Mouse (Mus musculus) thymus, postnatal 4 days (tissue): ENCODE measurements around the gene Zfp358.

Source experiments
- DNase-seq: peaks from one replicate; pipeline ENCODE4 v3.0.0; 2021

Zfp358 gene

DNA sequence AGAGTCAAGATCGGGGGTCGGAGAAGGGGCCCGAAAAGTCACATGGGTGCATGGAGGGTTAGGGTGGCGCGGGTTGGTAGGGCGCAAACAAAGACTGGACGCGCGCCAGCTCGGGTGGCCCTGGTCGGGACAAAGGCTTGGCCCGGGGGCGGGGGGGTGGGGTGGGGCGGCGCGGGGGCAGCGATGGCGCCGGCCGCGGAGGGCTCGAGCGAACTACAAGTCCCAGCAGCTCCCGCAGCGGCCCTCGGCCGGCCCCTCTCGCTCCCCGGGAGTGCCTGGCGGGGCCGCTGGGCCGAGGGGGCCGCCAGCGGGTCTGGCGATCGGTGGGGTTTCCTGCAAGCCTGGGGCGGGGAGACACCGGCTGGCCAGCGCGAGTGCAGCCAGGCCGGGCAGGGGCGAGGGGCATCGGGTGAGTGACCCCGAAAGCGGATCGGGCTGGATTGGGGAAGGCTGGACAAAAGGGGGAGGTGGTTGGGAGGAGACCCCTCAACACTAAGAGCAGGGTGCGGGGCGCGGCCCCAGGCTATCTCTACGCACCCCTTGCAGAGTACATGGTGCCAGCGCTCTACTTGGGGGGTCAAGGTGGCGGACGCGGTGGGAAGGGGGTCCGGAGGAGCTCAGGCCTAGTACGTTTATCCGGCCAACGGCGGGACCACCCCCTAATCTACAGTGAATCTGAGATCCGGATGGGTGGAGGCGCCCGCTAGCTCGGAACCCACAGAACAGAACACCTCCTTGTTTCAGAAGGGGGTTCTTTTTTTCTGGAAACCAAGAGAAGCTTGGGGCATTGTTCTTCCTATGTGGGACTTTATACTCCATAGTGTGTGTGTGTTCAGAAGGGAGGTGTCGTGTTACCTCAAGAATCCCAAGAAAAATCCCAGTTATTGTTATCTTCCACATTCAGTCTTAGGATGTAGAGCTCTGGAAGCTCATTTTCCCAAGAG is at the start of gene Zfp358:
Gene Zfp358, plus strand, starts transcription at position 238 of the 944 bp plus-strand sequence.
- DNase-seq = peak; percentile 85

DNA sequence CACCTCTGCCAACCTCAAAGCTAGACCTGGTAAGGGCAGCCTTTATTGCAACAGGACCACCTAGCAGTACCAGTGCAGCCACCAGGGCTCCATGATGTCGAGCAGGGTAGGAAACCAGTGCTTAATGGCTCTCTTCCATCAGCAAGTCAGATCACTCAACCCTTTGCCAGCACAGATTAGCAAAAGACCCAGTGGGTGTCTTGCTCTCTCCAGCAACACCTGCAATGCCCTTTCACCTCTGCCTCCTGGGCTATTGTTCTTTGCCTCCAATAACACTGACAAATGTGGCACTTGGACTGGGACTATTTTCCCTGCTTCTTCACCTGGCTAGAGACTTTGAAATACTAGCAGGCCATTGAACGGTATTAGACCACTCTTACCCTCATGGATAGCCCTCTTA is 43.7 kb upstream of the Zfp358 start:
- no peak for DNase-seq

DNA sequence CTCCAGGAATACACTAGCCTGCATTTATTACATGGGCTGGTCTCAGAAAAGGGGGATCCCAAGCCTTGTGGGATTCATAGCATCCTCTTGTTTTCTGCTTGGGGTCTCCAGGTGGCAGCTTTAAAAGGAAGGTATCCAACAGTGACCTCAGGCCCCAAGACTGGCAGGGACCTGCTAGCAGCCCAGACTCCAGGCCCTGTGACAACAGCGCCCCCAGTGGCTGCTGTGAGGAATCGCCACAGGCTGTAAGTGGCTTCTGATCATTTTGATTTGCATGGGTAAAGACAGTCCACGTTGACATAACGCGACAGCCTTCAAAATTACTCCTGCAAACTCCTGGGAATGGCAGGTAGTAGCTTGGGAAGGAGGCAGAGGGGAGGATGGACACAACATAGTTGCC is 42.3 kb upstream of the Zfp358 start:
- peak; percentile 79 for DNase-seq

DNA sequence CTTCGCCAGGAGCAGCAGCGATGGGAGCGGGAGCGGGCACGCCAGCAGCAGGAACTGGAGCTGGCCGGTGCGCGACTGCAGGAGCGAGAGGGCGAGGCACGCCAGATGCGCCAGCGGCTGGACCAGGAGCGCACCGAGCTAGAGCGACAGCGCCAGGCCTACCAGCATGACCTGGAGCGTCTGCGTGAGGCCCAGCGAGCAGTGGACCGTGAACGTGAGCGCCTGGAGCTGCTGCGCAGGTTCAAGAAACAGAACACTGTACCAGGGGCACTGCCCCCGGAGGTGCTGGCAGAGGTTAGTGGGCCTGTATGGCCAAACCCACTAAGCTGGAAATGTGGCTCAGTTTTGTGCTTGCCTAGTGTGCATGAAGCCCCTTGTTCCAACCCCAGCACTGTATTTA is 40.9 kb upstream of the Zfp358 start:
- DNase-seq = no peak

DNA sequence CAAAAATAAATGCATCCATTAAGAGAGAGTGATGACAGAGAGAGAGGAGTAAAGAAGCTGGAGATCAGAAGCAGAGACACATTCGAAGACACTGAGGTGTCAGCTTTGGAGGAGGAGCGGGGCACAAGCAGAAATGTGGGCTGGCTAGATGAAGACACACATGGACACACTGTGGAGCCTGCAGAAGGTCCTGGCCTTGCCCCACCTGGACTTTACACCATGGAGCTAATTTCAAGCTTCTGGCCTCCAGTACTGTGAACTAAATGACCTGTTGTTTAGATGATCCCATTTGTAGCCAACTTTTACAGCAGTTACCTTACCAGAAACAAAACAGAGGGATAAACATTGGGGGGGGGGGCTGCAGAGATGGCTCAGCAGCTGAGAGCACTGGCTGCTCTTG is 29.7 kb upstream of the Zfp358 start:
- no peak for DNase-seq

DNA sequence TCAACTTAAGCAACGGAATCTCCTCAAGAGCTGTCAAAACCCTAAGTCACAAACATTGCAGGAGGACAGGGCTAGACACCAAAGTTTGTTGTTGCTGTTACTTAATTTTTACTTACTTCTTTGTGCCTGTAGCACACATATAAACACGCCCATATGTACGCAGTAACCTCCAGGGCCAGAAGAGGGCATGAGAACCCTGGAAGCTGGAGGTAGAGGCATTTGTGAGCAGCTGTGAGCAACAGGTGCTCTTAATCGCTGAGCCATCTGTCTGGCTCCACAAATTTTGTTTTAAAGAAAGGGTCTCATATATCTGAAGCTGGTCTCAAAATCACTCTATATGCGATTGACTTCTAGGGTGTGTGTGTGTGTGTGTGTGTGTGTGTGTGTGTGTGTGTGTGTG is 28.6 kb upstream of the Zfp358 start:
- peak; percentile 78 for DNase-seq

DNA sequence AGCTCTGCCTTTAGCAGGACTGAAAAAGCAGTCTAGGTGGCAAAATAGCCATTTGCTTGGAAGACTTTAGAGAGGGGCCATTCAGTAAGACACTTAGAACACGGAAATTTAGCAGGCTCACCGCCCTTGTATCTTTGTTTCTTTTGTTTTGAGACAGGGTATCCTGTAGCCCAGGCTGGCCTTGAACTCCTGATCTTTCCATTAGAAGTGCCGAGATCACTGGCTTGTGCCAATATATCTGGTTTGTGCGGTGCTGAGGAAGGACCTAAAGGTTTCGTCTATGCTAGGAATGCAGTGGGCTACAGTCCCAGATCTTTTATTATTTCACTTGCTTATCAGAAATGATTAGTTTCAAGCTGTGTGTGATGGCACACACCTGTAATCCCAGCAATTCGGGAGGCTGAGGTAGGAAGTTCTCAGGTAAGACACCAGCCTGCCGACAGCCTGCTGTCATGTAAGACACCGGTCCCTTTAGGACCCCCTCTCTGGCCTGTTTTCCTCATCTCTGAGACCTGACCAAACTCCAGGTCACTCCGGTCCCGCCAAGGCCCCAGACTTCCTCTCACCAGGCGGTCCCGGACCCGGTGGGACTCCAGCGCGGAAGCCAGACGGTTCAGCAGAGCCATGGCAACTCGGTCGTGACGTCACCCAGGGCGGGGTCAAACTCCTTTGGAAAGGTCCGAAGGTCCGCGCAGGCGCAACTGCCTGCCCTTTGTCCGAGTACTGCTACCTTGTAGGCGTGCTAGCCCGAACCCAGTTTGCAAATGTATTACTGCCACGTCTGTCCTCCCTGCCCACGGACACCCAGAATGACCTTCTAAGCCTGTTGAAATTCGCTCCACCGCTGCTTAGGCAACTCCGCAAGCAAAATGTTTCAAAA is 25.7 kb upstream of the Zfp358 start, which contains the start of gene Pex11g:
Gene Pex11g, minus strand, starts transcription at position 675 of the 880 bp plus-strand sequence.
- DNase-seq = peak; percentile 90

DNA sequence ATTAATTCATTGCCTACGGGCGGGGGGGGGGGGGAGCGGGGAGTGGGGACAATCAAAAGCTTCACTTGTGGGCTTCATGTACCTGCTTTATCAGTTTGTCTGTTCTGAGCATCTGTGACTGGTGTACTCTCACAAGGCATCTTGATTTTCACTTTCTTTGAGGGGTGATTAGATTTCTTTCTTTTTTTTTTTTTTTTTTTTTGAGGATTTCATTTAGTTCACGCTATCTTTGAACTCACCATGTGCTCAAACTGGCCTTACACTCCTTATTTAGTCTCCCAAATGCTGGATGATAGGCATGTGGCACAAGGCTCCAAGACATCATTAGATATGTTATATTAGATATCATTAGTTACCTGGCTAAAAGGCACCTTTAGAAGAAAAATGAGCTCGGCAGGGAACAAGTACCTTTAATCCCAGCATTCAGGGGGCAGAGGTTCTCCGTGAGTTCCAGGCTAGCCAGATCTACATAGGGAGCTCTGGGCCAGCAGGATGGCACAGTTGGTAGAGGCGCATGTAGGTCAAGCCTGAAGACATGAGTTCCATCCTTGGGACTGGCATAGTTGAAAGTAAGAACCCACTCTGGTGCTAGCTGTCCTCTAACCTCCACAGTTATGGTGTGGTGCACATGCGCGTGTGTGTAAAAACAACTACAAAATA is 24.9 kb upstream of the Zfp358 start:
- DNase-seq = no peak

DNA sequence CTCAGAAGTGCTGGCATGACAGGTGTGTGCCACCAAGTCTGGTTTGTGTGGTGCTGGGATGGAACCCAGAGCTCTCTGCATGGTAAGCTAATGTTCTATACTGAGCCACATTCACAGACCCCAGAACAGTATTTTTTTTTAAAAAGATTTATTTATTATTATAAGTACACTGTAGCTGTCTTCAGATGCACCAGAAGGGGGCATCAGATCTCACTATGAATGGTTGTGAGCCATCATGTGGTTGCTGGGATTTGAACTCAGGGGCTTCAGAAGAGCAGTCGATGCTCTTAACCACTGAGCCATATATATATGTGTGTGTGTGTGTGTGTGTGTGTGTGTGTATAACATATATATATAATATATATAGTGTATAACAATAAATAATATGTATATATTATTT is 24.1 kb upstream of the Zfp358 start:
- no peak for DNase-seq

DNA sequence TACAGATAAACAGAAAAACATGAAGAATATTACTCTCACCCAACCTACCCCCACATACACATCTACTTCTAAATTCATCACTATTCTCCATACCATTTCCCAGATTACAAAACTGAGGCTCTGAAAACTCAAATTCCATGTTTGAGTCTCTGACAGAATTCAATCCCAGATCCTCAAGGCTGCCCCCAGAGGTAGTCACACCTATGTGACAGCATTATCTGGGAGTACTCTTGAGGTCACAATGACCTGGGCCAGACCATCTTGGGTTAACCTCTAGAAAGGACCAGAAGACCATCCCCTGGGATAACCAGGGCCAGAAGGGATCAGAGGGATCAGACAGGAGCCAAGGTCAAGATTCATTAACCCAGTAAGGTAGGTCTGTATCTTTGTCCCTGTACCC is 22.4 kb upstream of the Zfp358 start, which contains the start of gene Tex45:
Gene Tex45, plus strand, starts transcription at position 301 of the 400 bp plus-strand sequence.
- DNase-seq = no peak

DNA sequence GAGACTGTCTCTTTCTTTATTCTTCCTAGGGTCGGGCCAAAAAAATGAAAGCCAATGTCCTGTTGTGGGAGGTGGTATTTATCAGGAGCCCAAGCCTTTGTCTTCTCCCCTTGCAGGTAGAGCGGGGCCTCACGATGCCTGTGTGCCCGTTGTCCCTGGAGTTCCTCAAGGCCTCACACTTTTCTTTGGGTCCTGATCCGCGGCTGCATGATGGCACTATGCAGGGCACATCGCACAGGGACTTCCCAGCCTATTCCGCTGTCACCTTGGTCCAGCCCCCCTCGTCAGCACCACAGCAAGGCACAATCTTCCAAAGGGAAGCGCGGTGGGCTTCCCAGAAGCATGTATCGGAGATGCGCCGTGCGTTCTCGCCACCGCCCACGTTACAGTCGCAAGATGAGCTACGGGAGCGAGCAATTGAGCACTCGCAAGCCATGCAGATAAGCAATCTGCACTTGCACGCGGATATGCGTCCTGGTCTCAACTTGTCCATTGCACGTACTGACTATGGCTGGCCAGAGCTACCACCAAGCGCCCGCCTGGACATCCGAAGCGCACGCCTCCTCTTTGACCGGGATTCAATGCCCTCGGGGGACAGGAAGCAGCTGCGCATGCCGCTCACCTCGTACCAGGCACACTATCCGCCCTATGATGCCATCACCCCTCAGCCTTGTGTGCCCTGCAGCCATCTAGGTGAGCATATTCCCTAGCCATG is 17.1 kb upstream of the Zfp358 start:
- DNase-seq = no peak

DNA sequence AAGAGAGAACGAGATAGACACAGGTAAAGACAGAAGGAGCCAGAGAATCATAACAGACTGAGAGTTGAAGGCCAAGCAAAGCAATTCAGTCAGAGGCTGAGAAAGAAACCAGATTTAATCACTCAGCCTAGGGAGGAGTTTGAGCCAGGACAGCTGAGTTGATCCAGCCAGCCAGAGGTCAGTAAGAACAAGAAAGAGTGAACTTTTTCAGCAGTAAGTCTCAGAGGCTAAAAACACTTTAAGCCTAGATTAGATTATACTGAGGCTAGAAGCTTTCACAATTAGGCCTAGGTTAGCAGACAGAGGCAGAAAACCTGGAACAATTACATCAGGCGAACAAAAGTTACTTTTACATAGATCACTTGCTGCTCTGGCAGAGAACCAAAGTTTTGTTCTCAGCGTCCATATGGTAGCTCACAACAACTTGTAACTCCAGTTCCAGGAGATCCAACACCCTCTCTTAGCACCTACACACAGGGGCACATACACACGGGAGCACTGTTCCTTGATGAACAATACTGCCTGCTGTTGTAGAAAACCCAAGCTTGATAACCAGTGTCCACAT is 12.6 kb upstream of the Zfp358 start:
- no peak for DNase-seq

DNA sequence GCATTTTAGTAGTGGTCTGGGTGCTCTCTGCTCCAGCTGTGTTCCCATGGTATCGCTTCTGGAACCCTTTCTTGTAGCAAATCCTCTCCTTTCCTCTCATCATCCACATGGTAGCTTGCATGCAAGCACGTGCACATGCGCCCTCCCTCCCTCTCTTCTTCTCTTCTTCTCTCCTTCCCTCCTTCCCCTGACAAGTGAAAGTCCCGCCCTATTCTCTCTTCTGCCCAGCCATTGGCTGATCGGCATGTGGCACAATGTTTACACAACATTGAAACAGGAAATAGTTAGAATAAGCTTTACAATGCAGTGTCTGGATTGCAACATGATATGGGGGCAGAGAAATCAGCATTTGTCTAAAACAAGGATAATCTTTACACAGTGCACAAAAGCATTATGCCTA is 11.3 kb upstream of the Zfp358 start:
- DNase-seq = no peak

DNA sequence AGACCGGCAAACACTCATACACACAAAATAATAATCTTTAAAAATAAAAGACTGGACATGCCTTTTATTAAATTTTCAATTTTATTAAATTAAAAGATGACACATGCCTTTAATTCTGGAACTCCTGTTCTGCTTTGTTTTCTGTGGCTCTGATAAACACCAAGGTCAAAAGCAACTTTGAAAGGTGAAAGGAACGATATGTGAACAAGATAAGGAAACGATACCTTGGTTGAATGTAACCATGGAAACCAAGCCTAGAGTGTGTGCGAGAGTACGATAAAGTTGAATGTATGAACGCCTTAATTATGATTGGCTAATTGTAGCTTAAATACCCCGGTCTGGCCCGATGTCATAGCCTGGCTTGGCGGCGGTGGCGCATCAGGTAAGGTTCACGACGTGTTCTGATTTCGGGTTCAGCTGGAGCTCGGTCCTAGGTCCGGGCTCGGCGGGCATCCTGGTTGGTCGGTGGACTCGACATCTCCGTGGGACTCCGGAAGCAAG is 10.6 kb upstream of the Zfp358 start:
- no peak for DNase-seq

DNA sequence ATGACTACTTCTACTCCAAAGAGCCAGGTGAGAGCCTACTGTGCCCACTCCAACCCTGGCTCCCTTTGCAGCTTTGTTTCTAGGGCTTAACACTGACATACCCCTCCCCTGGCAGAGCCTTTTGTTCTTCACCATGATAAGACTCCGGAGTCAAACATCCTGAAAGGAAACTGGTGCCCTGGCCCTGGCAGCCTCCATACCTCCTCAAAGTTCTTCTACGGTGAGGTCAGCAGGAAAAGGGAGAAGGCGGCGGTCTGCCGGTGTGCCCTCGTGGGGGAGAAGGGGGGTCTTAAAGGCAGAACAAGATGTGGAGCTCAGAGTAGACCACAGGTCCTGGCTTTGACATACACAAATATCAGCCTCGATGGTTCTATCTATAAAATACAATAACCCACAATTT is 9.4 kb upstream of the Zfp358 start:
- DNase-seq = no peak

DNA sequence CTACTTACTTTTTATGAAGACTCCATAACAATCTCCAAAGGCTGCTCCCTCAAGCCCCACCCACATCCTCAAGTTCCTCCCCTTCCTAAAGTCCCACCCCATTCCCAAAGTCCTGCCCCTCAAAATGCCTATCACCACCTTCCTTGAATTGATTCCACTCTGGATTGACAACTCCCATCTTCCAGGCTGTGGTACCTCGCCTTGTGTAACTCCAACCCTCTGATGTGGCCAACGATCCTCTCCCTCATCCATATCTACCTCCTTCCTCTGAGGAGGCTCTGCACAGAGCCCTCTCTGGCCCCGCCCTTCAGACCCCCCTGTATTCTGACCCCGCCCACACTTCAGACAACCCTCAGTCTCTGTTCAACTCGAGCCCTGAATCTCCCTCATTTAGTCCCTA is 7.7 kb upstream of the Zfp358 start:
- DNase-seq = no peak

DNA sequence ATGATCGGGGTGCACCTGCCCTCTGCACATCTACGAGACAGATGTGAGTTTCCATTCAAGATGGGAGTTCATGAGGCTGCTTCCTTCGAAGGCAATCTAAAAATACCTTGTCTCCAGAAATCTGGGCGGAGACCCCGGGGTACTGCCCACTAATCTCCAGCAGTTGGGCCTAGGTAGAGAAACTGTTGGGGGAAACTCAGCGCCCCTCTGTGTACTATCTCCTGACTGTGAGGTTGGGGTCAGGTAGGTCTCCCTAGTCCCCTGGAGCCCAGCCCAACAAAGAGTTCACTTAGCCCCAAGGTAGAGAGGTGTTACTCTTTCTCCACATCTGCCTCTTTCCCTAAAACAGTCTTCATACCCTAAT is 889 bp downstream of the Zfp358 start:
- peak; percentile 24 for DNase-seq

DNA sequence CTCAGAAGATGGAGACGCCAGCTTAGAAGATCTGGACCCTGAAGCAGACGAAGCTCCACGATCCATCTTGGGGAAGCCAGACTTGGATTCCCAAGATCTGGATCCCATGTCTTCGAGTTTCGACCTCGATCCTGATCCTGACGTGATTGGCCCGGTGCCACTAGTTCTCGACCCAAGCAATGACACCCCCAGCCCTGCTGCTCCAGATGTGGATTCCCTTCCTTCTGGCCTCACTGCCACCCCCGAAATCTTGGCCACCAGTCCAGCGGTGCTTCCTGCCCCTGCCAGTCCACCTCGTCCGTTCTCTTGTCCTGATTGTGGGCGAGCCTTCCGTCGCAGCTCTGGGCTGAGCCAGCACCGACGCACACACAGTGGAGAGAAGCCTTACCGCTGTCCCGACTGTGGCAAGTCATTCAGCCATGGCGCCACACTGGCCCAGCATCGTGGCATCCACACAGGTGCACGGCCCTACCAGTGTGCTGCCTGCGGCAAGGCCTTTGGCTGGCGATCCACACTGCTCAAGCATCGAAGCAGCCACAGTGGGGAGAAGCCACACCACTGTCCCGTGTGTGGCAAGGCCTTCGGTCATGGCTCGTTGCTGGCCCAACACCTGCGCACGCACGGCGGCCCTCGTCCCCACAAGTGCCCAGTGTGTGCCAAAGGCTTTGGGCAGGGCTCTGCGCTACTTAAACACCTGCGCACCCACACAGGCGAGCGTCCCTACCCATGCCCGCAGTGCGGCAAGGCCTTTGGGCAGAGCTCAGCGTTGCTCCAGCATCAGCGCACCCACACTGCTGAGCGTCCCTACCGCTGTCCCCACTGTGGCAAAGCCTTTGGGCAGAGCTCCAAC is 2.9 kb downstream of the Zfp358 start:
- DNase-seq = peak; percentile 17

DNA sequence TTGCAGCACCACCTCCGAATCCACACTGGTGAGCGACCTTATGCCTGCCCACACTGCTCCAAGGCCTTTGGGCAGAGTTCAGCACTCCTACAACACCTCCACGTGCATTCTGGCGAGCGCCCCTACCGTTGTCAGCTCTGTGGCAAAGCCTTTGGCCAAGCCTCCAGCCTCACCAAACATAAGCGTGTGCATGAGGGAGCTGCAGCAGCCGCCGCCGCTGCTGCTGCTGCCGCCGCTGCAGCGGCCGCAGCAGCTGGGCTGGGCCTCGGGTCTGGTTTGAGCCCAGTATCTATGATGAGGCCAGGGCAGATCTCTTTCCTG is 3.5 kb downstream of the Zfp358 start:
- no peak for DNase-seq

DNA sequence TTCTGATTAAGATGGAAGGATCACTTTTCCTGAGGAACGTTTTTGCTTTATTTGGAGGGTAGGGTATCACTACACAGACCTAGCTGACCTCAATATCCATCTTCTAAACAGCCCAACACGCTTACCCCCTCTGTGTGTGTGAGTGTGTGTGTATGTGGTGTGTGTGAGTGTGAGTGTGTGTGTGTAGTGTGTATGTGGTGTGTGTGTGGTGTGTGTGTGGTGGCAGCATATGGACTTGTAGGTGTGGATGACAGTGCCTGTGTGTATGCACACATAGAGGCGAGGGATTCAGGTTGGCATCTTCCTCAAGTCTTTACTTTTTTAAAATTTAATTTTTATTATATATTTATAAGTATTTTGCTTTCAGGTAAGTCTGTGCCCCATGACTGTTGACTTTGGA is 5.6 kb downstream of the Zfp358 start:
- DNase-seq = no peak

DNA sequence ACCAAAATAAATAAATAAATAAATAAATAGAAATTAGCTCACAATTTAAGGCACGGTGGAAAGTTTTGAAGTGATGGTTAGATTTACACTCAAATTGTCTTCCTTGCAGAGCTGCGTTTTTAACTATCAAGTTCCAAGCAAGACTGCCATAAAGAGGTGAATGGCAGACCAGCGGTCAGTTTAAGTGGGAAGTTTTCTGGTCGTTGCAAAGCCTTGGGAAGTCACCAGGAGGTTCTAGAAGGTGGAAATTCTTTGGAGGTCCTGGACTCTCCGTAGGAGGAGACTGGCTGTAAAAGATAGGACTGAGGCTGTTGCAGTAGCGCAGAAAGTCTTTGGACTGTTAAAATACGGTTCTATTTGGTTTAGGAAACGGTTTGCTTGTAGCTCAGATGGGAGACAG is 6.8 kb downstream of the Zfp358 start:
- no peak for DNase-seq
